Mouse (Mus musculus) lung, postnatal 0 days (tissue): Measurements from ENCODE around the gene Tomm40.

Experiments
- CTCF ChIP-seq: IDR thresholded peaks from 2 replicates; pipeline ENCODE4 v1.5.1; 2016; ENCODE audit warnings: antibody characterized with exemption, mild to moderate bottlenecking
- EP300 ChIP-seq: IDR thresholded peaks from 2 replicates; pipeline ENCODE4 v1.6.1; 2016; ENCODE audit warnings: antibody characterized with exemption, mild to moderate bottlenecking, control low read depth

DNA sequence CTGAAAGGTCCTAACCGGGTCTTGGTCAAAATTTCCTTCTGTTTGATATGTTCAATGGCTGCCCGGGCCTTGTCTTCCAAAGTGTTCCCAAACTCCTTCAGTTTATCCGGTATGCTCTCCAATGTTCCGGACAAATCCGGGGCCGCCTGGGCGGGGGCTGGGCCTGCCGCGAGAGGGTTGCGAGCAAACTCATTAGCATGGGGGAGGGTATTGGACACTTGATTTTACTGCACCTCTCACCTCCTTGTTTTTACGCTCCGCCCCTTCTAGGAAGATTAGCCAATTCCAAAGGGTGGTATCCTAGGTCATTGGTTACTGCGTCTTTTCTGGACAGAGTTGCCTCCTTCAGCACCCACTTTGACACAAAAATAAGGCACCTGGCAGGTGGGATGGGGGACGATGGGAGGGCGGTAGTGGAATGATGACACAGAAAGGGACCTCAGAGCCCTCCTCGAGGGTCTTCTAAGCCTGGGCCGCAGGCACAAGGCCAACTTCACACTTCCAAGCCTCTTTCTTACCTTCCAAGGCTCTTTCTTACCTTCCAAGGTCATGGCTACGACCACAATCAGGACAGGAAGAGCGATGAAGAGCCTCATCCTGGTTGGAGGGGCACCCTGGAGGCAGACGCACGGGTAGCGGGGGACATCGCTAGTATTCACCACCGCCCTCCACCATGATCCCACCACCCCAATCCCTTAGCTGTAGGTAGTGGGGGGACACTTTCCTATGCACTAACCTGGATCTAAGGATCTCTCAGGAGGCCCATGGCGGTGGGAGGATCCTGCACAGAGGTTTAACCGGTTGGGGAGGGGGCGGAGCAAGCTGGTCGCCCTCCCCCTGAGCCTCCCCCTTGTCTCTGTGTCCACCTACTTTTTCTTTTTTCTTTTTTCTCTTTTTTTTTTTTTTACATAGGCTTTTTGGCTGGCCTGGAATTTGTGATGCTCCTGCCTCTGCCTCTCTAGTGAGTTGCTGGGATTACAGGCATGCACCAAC, 23.1 kb downstream of the Tomm40 start, which contains the start of gene Apoc1:
- no peak for TF ChIP-seq CTCF
- no peak for TF ChIP-seq EP300
